Mouse (Mus musculus): ENCODE data around the gene Tsc22d1. TPM values are rescaled to one million over a fixed set of nuclear protein-coding genes. Genes with fewer than 3 reads are reported as not detected.

Gene Tsc22d1
- total RNA-seq (2021): 100 to 1,000 TPM; 464 to 515 TPM
- long read RNA-seq, experiment 1, full-length matches to known transcripts: 309 of 336 reads
- long read RNA-seq, experiment 1, partial matches to known transcripts: 0 of 336 reads
- long read RNA-seq, experiment 1, other reads (novel, unspliced or antisense): 27 of 336 reads
- long read RNA-seq, experiment 2, transcript Tsc22d1-201 (3 exons, 1,762 nt): major isoform, 174 of 205 reads
- long read RNA-seq, experiment 2, partial matches to known transcripts: 0 of 205 reads
- long read RNA-seq, experiment 2, other reads (novel, unspliced or antisense): 27 of 205 reads

- peak; percentile 56 to 63 for DNase-seq
- intact Hi-C loops (cut with DNase I): loop anchor here (2.0 to 5.0 kb wide), 4 partner anchors 37 to 262 kb away; no protein-coding TSS in a partner anchor
Measured at GRCm38 (mm10) chr14:76414862-76415780, at the start of gene Tsc22d1. Gene Tsc22d1 (plus strand): TSS chr14:76414961.

DNA sequence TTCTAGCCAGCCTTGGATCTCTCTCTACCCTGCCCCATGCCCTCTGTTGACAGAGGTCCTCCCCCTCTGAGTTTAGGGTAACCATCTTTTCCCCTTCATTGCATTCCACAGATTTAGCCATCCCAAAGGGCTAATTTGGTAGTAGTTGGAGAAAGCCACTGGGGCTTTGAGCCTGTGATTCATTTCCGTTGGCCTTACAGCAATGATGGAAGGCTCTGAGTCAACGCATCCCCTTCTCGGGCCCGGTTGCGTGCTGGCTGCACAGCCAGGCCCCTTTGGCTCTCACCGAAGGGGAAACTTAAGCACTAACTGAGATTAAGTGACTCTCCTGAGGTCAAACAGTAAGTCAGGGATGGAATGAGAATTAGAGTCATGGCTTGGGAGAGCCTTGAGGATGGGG, 41.1 kb upstream of the Tsc22d1 start:
- intact Hi-C loops (cut with DNase I): no loop called here

DNA sequence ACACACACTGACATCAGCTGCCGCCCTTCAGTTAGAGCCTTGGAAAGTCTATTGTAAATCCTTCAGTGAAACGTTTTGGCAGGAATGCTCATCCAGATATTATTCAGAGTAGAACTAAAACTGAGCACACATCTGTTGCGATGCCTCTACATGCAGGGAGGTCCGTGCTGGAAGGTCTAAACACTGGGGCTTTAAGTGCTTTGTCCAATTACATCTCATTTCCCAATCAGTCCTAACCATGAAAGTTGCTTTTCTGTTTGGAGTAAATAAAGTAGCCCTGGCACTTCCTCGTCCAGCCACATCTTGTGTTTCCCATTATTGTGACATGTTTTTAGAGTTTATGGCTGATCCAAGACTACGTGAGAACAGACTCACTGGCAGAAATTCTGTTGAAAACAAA, 40.2 kb upstream of the Tsc22d1 start:
- intact Hi-C loops (cut with DNase I): no loop called here
- DNase-seq: no peak

More for the DNA sequence above, 41.1 kb upstream of the Tsc22d1 start:
- DNase-seq: no peak

GRCm38 (mm10) chr14:76376561-76376960, 38.2 kb upstream of the Tsc22d1 start:
- DNase-seq: no peak
- intact Hi-C loops (cut with DNase I): no loop called here

DNA sequence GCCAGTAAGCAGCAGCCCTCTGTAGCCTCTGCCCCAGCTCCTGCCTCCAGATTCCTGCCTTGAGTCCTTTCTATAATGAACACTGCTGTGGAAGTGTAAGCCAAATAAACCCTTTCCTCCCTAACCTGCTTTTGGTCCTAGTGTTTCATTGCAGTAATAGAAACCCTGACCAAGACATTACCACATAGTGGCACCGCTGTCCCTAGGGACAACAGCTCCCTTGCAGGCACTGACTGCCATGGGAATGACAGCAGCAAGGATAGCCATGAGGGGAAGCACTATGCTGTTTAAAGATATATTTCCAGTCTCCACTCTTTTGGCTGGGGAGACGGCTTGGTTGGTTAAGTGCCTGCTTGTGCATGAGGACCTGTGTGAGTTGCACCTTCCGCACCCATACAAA, 35.4 kb upstream of the Tsc22d1 start:
- intact Hi-C loops (cut with DNase I): no loop called here
- DNase-seq: no peak

DNA sequence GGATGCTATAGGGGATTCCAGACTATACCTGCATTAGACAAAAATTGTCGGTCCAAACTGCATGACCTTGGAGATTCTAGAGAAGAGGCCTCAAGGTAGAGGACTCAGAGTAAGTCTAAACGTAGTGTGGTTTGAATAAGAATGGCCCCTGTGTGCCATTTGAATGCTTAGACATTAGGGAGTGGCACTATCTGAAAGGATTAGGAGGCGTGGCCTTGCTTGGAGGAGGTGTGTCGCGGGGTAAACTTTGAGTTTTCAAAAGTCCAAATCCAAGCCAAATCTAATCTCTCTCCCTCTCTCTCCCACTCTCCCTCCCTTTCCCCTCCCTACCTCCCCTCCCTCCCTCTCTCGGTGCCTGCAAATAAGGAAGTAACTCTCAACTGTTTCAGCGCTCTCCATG, 26.7 kb upstream of the Tsc22d1 start:
- no peak for DNase-seq
- intact Hi-C loops (cut with DNase I): no loop called here

GRCm38 (mm10) chr14:76398251-76398650, 16.5 kb upstream of the Tsc22d1 start:
- DNase-seq: no peak
- intact Hi-C loops (cut with DNase I): no loop called here

- DNase-seq: no peak
- intact Hi-C loops (cut with DNase I): no loop called here
Measured at GRCm38 (mm10) chr14:76402574-76402973, 12.2 kb upstream of the Tsc22d1 start.

- intact Hi-C loops (cut with DNase I): no loop called here
- no peak for DNase-seq
Measured at GRCm38 (mm10) chr14:76409111-76409510, 5.7 kb upstream of the Tsc22d1 start.

DNA sequence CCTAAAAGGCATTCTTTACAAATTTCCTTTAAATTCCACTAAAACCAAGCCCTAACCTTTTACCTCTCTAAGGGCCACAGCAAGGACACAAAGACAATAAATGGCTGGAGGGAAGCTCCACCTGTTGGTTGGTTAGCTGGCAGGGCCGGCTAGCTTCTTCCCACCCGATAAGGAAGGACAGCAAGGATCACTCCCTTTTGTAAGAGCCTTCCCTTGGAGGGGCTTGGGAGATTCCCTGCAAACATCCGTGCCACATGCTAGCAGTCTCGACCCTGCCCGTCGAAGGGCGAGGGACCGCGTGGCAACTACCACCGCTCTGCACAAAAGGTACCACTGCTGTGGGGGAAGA, 1.0 kb upstream of the Tsc22d1 start:
- intact Hi-C loops (cut with DNase I): loop anchor here (2.0 to 5.0 kb wide), 2 partner anchors 96 to 261 kb away; no protein-coding TSS in a partner anchor
- no peak for DNase-seq

DNA sequence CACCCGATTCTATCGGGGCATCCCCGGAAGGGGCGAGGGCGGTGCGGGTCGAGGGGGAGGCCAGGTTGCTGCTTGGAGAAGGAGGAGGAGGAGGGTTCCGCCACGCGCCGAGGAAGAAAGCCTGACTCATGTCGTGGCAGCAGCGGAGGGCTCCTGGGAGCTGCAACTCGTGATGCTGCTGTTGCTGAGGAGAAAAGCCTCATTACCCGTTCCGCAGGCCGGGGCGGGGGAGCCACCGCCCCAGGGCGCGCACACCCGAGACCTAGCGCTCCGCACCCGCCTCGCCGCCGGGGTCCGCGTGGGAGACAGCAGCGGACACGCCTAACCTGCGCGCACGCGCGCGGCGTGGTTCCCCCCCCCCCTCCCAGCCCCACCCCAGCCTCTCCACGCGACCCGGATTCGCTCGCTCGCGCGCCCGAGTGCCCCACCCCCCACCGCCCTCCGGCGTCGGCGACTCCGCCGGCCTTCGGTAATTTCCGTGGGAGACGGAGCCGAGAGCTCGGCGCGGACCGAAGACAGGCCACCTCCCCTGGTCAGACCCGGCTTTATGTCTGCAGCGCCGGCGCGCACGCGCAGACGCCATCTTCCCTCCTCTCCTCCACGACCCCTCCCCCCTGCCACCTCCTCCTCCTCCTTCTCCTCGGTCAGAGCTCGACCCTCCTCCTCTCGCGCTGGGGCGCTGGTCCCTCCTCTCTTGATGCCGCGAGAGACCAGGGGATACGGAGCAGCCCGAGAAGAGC, 469 bp upstream of the Tsc22d1 start:
- intact Hi-C loops (cut with DNase I): loop anchor here (2.0 to 5.0 kb wide), 2 partner anchors 97 to 261 kb away; no protein-coding TSS in a partner anchor
- DNase-seq: peak; percentile 96 to 98

- peak; percentile 50 to 53 for DNase-seq
- intact Hi-C loops (cut with DNase I): loop anchor here (2.0 to 5.0 kb wide), 3 partner anchors 36 to 263 kb away; no protein-coding TSS in a partner anchor
Measured at GRCm38 (mm10) chr14:76415781-76416301, 1.1 kb downstream of the Tsc22d1 start.

GRCm38 (mm10) chr14:76416366-76417040, 1.7 kb downstream of the Tsc22d1 start:
- DNase-seq: no peak
- intact Hi-C loops (cut with DNase I): loop anchor here (5.0 kb wide), 2 partner anchors 36 to 51 kb away; no protein-coding TSS in a partner anchor

- intact Hi-C loops (cut with DNase I): loop anchor here (5.0 kb wide), 2 partner anchors 35 to 50 kb away; no protein-coding TSS in a partner anchor
- no peak for DNase-seq
Measured at GRCm38 (mm10) chr14:76417346-76417745, 2.6 kb downstream of the Tsc22d1 start.

GRCm38 (mm10) chr14:76420726-76421125, 6.0 kb downstream of the Tsc22d1 start:
- peak; percentile 8 to 20 for DNase-seq
- intact Hi-C loops (cut with DNase I): no loop called here

DNA sequence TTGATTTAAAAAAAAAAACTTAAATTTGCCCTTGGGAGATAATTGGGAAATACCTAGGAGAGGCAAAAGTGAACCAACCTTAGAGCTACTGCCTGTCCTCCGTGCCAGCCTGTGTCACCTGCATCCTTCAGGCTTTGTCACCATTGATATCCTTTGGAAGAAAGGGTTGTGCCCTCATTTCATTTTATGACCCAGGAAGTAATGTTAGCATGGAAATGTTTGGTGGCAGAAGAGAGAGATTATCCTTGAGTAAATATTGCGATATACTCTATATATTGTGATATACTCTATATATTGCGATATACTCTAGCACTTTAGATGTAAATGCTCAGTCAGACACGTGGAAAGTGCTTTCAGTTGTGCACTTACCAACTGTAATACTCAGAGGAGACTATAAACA, 6.4 kb downstream of the Tsc22d1 start:
- intact Hi-C loops (cut with DNase I): no loop called here
- no peak for DNase-seq

- intact Hi-C loops (cut with DNase I): no loop called here
- no peak for DNase-seq
Measured at GRCm38 (mm10) chr14:76425422-76425821, 10.7 kb downstream of the Tsc22d1 start.

DNA sequence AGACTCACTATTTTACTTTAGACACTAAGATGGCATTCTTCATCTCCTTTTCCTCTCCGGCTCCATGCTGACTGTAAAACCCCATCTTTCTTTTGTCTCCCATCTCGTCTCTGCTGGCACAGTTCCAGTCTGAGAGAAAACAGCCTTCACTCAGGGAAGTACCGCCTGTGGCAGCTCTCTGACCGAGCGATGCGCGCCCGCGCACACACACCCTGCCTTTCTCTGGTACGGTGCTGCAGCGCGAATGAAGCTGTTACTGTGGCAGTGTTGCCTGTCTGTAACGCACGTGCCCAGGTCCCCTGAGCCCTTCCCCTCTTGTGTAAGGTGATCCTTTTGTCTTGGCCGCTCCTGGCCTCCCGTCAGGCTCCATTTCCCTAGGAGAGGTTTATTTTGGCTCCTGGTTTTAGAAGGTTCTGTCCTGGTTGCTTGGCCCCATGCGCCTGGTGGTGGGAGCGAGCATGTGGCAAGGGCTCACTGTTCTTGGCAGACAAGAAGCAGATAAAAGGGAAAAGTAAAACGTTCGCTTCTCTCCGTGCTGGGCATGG, 11.3 kb downstream of the Tsc22d1 start:
- intact Hi-C loops (cut with DNase I): no loop called here
- no peak for DNase-seq

DNA sequence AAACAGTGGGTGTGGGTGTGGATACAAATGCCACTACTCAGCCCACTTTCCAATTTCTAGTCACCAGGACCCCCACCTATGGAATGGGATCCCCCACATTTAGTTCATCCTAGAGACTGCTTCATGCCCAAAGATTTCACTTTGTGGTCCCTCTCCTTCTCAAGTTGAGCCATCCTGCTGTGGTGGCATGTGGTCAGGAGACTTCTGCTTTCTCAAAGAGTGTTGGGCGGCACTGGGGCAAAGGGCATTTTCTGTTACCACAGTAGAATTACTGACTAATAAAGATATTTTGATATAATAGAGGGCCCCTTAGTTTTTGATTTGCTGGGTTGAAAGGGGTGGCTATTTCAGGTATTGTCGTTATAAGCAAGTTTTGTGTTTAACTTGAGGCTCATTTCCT, 14.1 kb downstream of the Tsc22d1 start:
- no peak for DNase-seq
- intact Hi-C loops (cut with DNase I): no loop called here

Measured in heart, postnatal 14 days (tissue).